Mouse (Mus musculus): ENCODE measurements at regions not wholly inside any gene's neighbourhood (a gene's known extent, or its start where the extent isn't known, plus 50 kb on each side); places are given as distances from the start of the nearest gene placed in this dataset.

GRCm38 (mm10) chr4:34498325-34498724, 52.4 kb upstream of the Akirin2 start:
- H3K4me1 ChIP-seq (ENCODE audit: insufficient read depth) = no peaks in the 10 kb centered on the region
- 92% methylated on average over 9 of the region's 9 CpGs for WGBS
- no peak for TF ChIP-seq CTCF (IDR thresholded peaks at IDR 0.05; ENCODE audit: low read depth)
- H3K36me3 ChIP-seq (ENCODE audit: insufficient read depth) = no peaks in the 10 kb centered on the region
- H3K4me2 ChIP-seq (ENCODE audit: low read depth) = no peak overlapping the region
- H3K27ac ChIP-seq (ENCODE audit: low read depth, low read length) = no peak overlapping the region
- no peak overlapping the region for H3K9ac ChIP-seq
- DNase-seq (no peak), ATAC-seq (no peak)
- no peak overlapping the region for H3K4me3 ChIP-seq (ENCODE audit: low read depth, low read length)
- H3K9me3 ChIP-seq (ENCODE audit: low read length) = no peaks in the 10 kb centered on the region
- H3K27me3 ChIP-seq (ENCODE audit: insufficient read depth, low read length) = no peaks in the 10 kb centered on the region

DNA sequence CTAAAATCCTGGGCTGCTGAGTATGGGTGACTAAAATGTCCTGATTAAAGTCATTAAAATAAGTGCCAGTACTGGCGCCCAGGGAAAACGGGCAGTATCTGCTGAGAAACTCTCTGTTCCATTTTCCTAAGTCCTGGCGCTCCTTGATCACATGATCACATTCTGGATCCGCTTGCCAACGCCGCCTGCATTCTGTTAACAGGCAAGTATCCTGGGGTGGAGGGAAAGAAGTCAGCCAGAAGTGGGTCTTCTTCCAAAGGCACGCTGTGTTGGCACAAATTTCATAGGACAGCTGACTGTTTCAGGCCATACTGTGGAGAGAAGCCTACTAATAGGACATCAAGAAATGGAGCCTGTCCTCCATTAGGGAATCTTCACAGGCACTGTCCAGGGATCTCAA, 52.0 kb upstream of the Akirin2 start:
- H3K9me3 ChIP-seq (ENCODE audit: low read length) = no peaks in the 10 kb centered on the region

GRCm38 (mm10) chr4:34499731-34500130, 51.0 kb upstream of the Akirin2 start:
- DNase-seq (no peak), ATAC-seq (no peak)
- Histone ChIP-seq H3K27ac (ENCODE audit: low read depth, low read length) (no peak overlapping the region), H3K4me3 (ENCODE audit: low read depth, low read length) (no peak overlapping the region), H3K27me3 (ENCODE audit: insufficient read depth, low read length) (no peaks in the 10 kb centered on the region), H3K4me1 (ENCODE audit: insufficient read depth) (no peaks in the 10 kb centered on the region), H3K9ac (no peak overlapping the region), H3K9me3 (ENCODE audit: low read length) (no peaks in the 10 kb centered on the region), H3K4me2 (ENCODE audit: low read depth) (no peak overlapping the region), H3K36me3 (ENCODE audit: insufficient read depth) (no peaks in the 10 kb centered on the region)
- TF ChIP-seq CTCF (IDR thresholded peaks at IDR 0.05; ENCODE audit: low read depth) = no peak
- 90% methylated on average over 3 of the region's 3 CpGs for WGBS

More for the DNA sequence above, 52.0 kb upstream of the Akirin2 start:
- Histone ChIP-seq H3K9ac (no peak overlapping the region), H3K4me2 (ENCODE audit: low read depth) (no peak overlapping the region), H3K27ac (ENCODE audit: low read depth, low read length) (no peak overlapping the region), H3K36me3 (ENCODE audit: insufficient read depth) (no peaks in the 10 kb centered on the region), H3K4me1 (ENCODE audit: insufficient read depth) (no peaks in the 10 kb centered on the region), H3K4me3 (ENCODE audit: low read depth, low read length) (no peak overlapping the region), H3K27me3 (ENCODE audit: insufficient read depth, low read length) (no peaks in the 10 kb centered on the region)
- 92% methylated on average over 7 of the region's 7 CpGs for WGBS
- ATAC-seq (no peak), DNase-seq (no peak)
- TF ChIP-seq CTCF (IDR thresholded peaks at IDR 0.05; ENCODE audit: low read depth) = no peak
